Mouse (Mus musculus): ENCODE data around the gene Kat2a. TPM values are rescaled to one million over a fixed set of nuclear protein-coding genes. Genes with fewer than 3 reads are reported as not detected.
A peak's percentile ranks its signal among the peaks of the same experiment; 100 is the strongest.

Gene Kat2a
- polyA plus RNA-seq, 1 experiment from 2014 or later = 44.1 TPM

GRCm38 (mm10) chr11:100705095-100705747 lies 7.0 kb downstream of the Kat2a start:
- no peak overlapping the region for H3K9ac ChIP-seq (ENCODE audit: low read length)
- H3K27me3 ChIP-seq (ENCODE audit: control insufficient read depth, insufficient read depth, low read depth, low read length) = no peaks in the 10 kb centered on the region
- no peak for ATAC-seq (ENCODE audit: low read depth)
- H3K27ac ChIP-seq (ENCODE audit: low read length) = no peak overlapping the region
- H3K4me3 ChIP-seq (ENCODE audit: low read length) = no peak overlapping the region
- WGBS = 89% methylated on average over 23 of the region's 23 CpGs
- H3K4me2 ChIP-seq (ENCODE audit: low read depth, low read length) = no peak overlapping the region
- H3K4me1 ChIP-seq (replicated peaks; ENCODE audit: control insufficient read depth, insufficient read depth, low read length) = peaks cover 6% of the 10 kb centered on the region
- H3K9me3 ChIP-seq (ENCODE audit: control insufficient read depth, low read length) = no peaks in the 10 kb centered on the region
- H3K36me3 ChIP-seq (ENCODE audit: control insufficient read depth, insufficient read depth, low read length) = peaks cover 23% of the 10 kb centered on the region

GRCm38 (mm10) chr11:100703851-100704531 lies 8.3 kb downstream of the Kat2a start, which contains the start of gene Dhx58:
Gene Dhx58, minus strand, starts transcription at chr11:100704271.
- peaks cover 6% of the 10 kb centered on the region for H3K4me1 ChIP-seq (replicated peaks; ENCODE audit: control insufficient read depth, insufficient read depth, low read length)
- no peak within 1 kb of the TSS for H3K4me3 ChIP-seq (ENCODE audit: low read length)
- no peaks in the 10 kb centered on the region for H3K9me3 ChIP-seq (ENCODE audit: control insufficient read depth, low read length)
- 57% methylated on average over 7 of the region's 7 CpGs for WGBS
- H3K4me2 ChIP-seq (ENCODE audit: low read depth, low read length) = no peak within 1 kb of the TSS
- peaks cover 17% of the 10 kb centered on the region for H3K36me3 ChIP-seq (ENCODE audit: control insufficient read depth, insufficient read depth, low read length)
- no peak for ATAC-seq (ENCODE audit: low read depth)
- no peak within 1 kb of the TSS for H3K27ac ChIP-seq (ENCODE audit: low read length)
- peak within 1 kb of the TSS; percentile 23; the same call in 1 of the 2 replicates for H3K9ac ChIP-seq (ENCODE audit: low read length)
- H3K27me3 ChIP-seq (ENCODE audit: control insufficient read depth, insufficient read depth, low read depth, low read length) = no peaks in the 10 kb centered on the region

- Histone ChIP-seq H3K27me3 (ENCODE audit: control insufficient read depth, insufficient read depth, low read depth, low read length) (no peaks in the 10 kb centered on the region), H3K27ac (ENCODE audit: low read length) (no peak overlapping the region), H3K36me3 (ENCODE audit: control insufficient read depth, insufficient read depth, low read length) (peaks cover 17% of the 10 kb centered on the region), H3K9ac (ENCODE audit: low read length) (no peak overlapping the region), H3K4me2 (ENCODE audit: low read depth, low read length) (no peak overlapping the region), H3K9me3 (ENCODE audit: control insufficient read depth, low read length) (no peaks in the 10 kb centered on the region), H3K4me3 (ENCODE audit: low read length) (no peak overlapping the region), H3K4me1 (replicated peaks; ENCODE audit: control insufficient read depth, insufficient read depth, low read length) (peaks cover 6% of the 10 kb centered on the region)
- WGBS = 58% methylated on average over 11 of the region's 11 CpGs
- ATAC-seq (ENCODE audit: low read depth) = no peak
These were observed 8.9 kb downstream of the Kat2a start for GRCm38 (mm10) chr11:100703366-100703765.

GRCm38 (mm10) chr11:100702906-100703305 lies 9.4 kb downstream of the Kat2a start:
- no peak overlapping the region for H3K9ac ChIP-seq (ENCODE audit: low read length)
- H3K4me1 ChIP-seq (replicated peaks; ENCODE audit: control insufficient read depth, insufficient read depth, low read length) = peaks cover 6% of the 10 kb centered on the region
- peak overlapping the region; percentile 31 for H3K4me3 ChIP-seq (ENCODE audit: low read length)
- 49% methylated on average over 7 of the region's 7 CpGs for WGBS
- H3K27ac ChIP-seq (ENCODE audit: low read length) = no peak overlapping the region
- peak overlapping the region; percentile 55 for H3K4me2 ChIP-seq (ENCODE audit: low read depth, low read length)
- no peak for ATAC-seq (ENCODE audit: low read depth)
- H3K27me3 ChIP-seq (ENCODE audit: control insufficient read depth, insufficient read depth, low read depth, low read length) = no peaks in the 10 kb centered on the region
- no peaks in the 10 kb centered on the region for H3K9me3 ChIP-seq (ENCODE audit: control insufficient read depth, low read length)
- H3K36me3 ChIP-seq (ENCODE audit: control insufficient read depth, insufficient read depth, low read length) = peaks cover 14% of the 10 kb centered on the region

DNA sequence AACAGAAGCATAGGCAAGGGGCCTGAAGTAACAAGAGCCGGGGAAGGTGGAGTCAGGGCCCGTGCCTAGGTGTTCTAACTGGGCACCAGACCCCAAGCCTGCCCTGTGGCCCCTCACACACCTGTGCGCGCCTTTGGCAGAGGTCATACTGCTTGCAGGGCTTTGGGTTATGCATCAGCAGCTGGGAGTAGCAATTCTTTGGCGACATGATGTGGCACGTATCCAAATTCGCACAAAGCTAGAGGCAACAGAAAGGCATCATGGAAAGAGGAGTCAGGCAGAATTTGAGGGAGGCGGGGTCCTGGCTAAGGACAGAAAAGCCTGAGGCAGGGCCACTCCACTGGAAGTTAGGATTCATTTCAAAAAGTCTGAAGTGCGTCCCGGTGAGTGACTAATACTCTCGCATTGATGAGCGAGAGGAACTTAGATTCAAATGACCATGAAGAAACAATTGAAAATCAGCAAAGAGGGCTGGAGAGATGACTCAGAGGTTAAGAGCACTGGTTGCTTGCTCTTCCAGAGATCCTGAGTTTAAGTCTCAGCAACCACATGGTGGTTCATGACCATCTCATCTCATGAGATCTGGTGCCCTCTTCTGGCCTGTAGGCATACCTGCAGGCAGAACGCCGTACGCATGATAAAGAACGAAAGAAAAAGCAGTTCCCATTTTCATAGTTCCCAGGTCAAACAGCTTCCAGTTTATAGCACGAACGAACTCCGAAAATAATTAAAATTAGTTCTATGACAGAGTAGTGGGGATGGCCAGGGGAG lies 10.0 kb downstream of the Kat2a start:
- Histone ChIP-seq H3K4me1 (replicated peaks; ENCODE audit: control insufficient read depth, insufficient read depth, low read length) (peaks cover 6% of the 10 kb centered on the region), H3K4me2 (ENCODE audit: low read depth, low read length) (peak overlapping the region; percentile 55), H3K4me3 (ENCODE audit: low read length) (peak overlapping the region; percentile 31), H3K36me3 (ENCODE audit: control insufficient read depth, insufficient read depth, low read length) (peaks cover 8% of the 10 kb centered on the region), H3K9ac (ENCODE audit: low read length) (no peak overlapping the region), H3K27me3 (ENCODE audit: control insufficient read depth, insufficient read depth, low read depth, low read length) (no peaks in the 10 kb centered on the region), H3K27ac (ENCODE audit: low read length) (no peak overlapping the region), H3K9me3 (ENCODE audit: control insufficient read depth, low read length) (no peaks in the 10 kb centered on the region)
- 0 out of 2 replicates have a peak, but pooled peaks have one; percentile 12 for ATAC-seq (ENCODE audit: low read depth)
- WGBS = 37% methylated on average over 19 of the region's 19 CpGs

DNA sequence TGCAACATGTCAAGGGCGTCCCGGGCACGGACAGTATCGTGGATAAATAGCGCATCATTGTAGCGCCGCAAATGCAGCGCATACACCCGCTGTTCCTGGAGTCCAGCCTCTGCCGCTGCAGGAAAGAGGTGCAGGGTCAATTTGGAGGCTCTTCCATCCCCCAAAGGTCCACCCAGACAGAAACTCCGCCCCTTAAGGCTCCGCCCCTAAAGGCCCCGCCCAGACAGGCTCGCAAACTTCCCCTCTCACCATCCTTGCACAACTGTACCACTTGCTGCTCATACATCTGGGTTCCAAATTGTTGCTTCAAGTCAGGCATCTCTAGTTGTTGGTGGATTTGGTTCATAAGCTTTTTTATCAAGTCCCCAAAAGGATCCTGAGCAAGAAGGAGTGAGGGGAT lies 11.0 kb downstream of the Kat2a start:
- peak; percentile 56; the same call in 1 of the 2 replicates for ATAC-seq (ENCODE audit: low read depth)
- no peaks in the 10 kb centered on the region for H3K9me3 ChIP-seq (ENCODE audit: control insufficient read depth, low read length)
- WGBS = 6% methylated on average over 14 of the region's 14 CpGs

DNA sequence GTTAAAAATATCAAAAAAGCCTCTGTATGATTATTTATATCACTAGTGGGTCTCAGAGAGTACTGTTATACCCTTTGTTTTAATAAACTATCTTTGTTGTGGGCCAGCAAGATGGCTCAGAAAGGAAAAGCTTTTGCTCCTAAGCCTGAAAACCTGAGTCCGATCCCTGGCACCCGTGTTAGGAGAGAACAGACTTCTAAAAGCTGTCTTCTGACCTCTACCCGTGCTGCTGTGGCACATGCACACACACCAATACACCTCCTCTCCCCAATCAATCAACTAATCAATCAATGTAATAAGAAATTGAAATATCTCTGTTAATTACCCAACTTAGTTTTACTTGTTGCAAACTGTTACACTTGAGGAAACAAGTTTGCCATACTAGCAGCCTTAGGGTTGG lies 11.6 kb downstream of the Kat2a start:
- no peak for ATAC-seq (ENCODE audit: low read depth)
- H3K9me3 ChIP-seq (ENCODE audit: control insufficient read depth, low read length) = no peaks in the 10 kb centered on the region
- no peak overlapping the region for H3K4me3 ChIP-seq (ENCODE audit: low read length)
- H3K9ac ChIP-seq (ENCODE audit: low read length) = no peak overlapping the region
- no peaks in the 10 kb centered on the region for H3K27me3 ChIP-seq (ENCODE audit: control insufficient read depth, insufficient read depth, low read depth, low read length)
- 75% methylated on average over 3 of the region's 3 CpGs for WGBS
- H3K36me3 ChIP-seq (ENCODE audit: control insufficient read depth, insufficient read depth, low read length) = no peaks in the 10 kb centered on the region; the same call in 1 of the 2 replicates
- no peak overlapping the region for H3K27ac ChIP-seq (ENCODE audit: low read length)
- H3K4me1 ChIP-seq (replicated peaks; ENCODE audit: control insufficient read depth, insufficient read depth, low read length) = peaks cover 6% of the 10 kb centered on the region
- H3K4me2 ChIP-seq (ENCODE audit: low read depth, low read length) = peak overlapping the region; percentile 32

More for the DNA sequence above, 11.0 kb downstream of the Kat2a start:
- Histone ChIP-seq H3K27ac (ENCODE audit: low read length) (no peak overlapping the region), H3K4me2 (ENCODE audit: low read depth, low read length) (peak overlapping the region; percentile 32), H3K4me3 (ENCODE audit: low read length) (peak overlapping the region; percentile 29), H3K4me1 (replicated peaks; ENCODE audit: control insufficient read depth, insufficient read depth, low read length) (peaks cover 6% of the 10 kb centered on the region), H3K9ac (ENCODE audit: low read length) (no peak overlapping the region), H3K36me3 (ENCODE audit: control insufficient read depth, insufficient read depth, low read length) (no peaks in the 10 kb centered on the region; the same call in 1 of the 2 replicates), H3K27me3 (ENCODE audit: control insufficient read depth, insufficient read depth, low read depth, low read length) (no peaks in the 10 kb centered on the region)

DNA sequence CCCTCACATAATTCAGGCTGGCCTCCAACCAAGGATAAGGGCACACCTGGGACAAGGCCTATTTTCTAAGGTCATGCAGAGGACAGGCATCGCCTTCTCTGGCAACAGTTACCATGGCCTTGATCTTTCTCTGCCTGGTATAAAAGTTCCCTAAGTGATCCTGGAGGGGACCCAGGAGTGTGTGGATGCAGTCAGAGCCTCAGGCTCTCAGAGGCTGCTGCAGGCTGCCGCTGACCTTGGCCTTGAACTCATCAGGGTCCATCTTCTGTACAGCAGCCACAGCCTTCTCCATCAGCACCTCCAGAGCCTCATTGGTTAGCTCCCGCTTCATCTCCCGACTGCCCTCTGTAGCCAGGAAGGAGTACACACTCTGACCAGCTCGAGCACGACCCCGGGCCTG lies 14.3 kb downstream of the Kat2a start:
- WGBS = 72% methylated on average over 7 of the region's 7 CpGs

GRCm38 (mm10) chr11:100694926-100695325 lies 17.3 kb downstream of the Kat2a start:
- ATAC-seq (ENCODE audit: low read depth) = no peak
- no peak overlapping the region for H3K27ac ChIP-seq (ENCODE audit: low read length)

More for the DNA sequence above, 14.3 kb downstream of the Kat2a start:
- Histone ChIP-seq H3K27me3 (ENCODE audit: control insufficient read depth, insufficient read depth, low read depth, low read length) (no peaks in the 10 kb centered on the region), H3K36me3 (ENCODE audit: control insufficient read depth, insufficient read depth, low read length) (no peaks in the 10 kb centered on the region), H3K4me3 (ENCODE audit: low read length) (no peak overlapping the region), H3K27ac (ENCODE audit: low read length) (no peak overlapping the region), H3K9ac (ENCODE audit: low read length) (no peak overlapping the region), H3K9me3 (ENCODE audit: control insufficient read depth, low read length) (no peaks in the 10 kb centered on the region), H3K4me1 (replicated peaks; ENCODE audit: control insufficient read depth, insufficient read depth, low read length) (peaks cover 4% of the 10 kb centered on the region), H3K4me2 (ENCODE audit: low read depth, low read length) (no peak overlapping the region)
- no peak for ATAC-seq (ENCODE audit: low read depth)

More at GRCm38 (mm10) chr11:100694926-100695325, 17.3 kb downstream of the Kat2a start:
- H3K27me3 ChIP-seq (ENCODE audit: control insufficient read depth, insufficient read depth, low read depth, low read length) = peaks cover 13% of the 10 kb centered on the region; the same call in 1 of the 2 replicates
- 28% methylated on average over 5 of the region's 5 CpGs for WGBS
- H3K4me3 ChIP-seq (ENCODE audit: low read length) = no peak overlapping the region
- H3K9ac ChIP-seq (ENCODE audit: low read length) = no peak overlapping the region
- H3K4me1 ChIP-seq (replicated peaks; ENCODE audit: control insufficient read depth, insufficient read depth, low read length) = peaks cover 7% of the 10 kb centered on the region; the same call in 1 of the 2 replicates
- H3K9me3 ChIP-seq (ENCODE audit: control insufficient read depth, low read length) = no peaks in the 10 kb centered on the region
- no peak overlapping the region for H3K4me2 ChIP-seq (ENCODE audit: low read depth, low read length)
- H3K36me3 ChIP-seq (ENCODE audit: control insufficient read depth, insufficient read depth, low read length) = no peaks in the 10 kb centered on the region

Measured in lung, embryonic 16.5 days (tissue).